Mouse (Mus musculus) kidney, embryonic 16.5 days (tissue): ENCODE data around the gene Atf5. TPM values are rescaled to one million over a fixed set of nuclear protein-coding genes. Genes with fewer than 3 reads are reported as not detected.

Experiments
- ATAC-seq: fragments of 200-750 bp; cut with Nextera tagmentation; 2 replicates; pipeline ENCODE4 v1.8.0; 2017; ENCODE audit warnings: moderate TSS enrichment; ENCODE audit not compliant: low FRiP score, low TSS enrichment
- H3K27ac ChIP-seq: fragments of 300-500 bp; sonication (generic); 2 replicates; pipeline ENCODE4 v1.5.1; 2014; ENCODE audit warnings: low read length
- H3K27me3 ChIP-seq: fragments of 300-500 bp; sonication (generic); 2 replicates; pipeline ENCODE4 v1.6.1; 2014; ENCODE audit warnings: low read length, control low read depth, mixed read lengths; ENCODE audit not compliant: insufficient read depth
- H3K36me3 ChIP-seq: fragments of 300-500 bp; sonication (generic); 2 replicates; pipeline ENCODE4 v1.6.1; 2014; ENCODE audit warnings: low read length, control low read depth, mixed read lengths; ENCODE audit not compliant: insufficient read depth
- H3K4me1 ChIP-seq: fragments of 300-500 bp; sonication (generic); 2 replicates; pipeline ENCODE4 v1.6.1; 2014; ENCODE audit warnings: low read length, control low read depth, mixed read lengths; ENCODE audit not compliant: insufficient read depth
- H3K4me2 ChIP-seq: fragments of 300-500 bp; sonication (generic); replicated peaks from 2 replicates; pipeline ENCODE4 v1.6.1; 2014; ENCODE audit warnings: low read depth, low read length
- H3K4me3 ChIP-seq: fragments of 300-500 bp; sonication (generic); 2 replicates; pipeline ENCODE4 v1.5.1; 2014; ENCODE audit warnings: mild to moderate bottlenecking, low read length
- H3K9ac ChIP-seq: fragments of 300-500 bp; sonication (generic); replicated peaks from 2 replicates; pipeline ENCODE4 v1.6.1; 2014; ENCODE audit warnings: low read length
- H3K9me3 ChIP-seq: fragments of 300-500 bp; sonication (generic); 2 replicates; pipeline ENCODE4 v1.6.1; 2016; ENCODE audit warnings: low read length, control low read depth
- WGBS: fragments of 180-500 bp; shearing (Covaris S2); extraction: QIAGEN DNeasy Blood & Tissue Kit; methylation state at CpG from one replicate; pipeline ENCODE4 v1.1.7; 2014; 5-methylcytosine and 5-hydroxymethylcytosine counted together
- polyA plus RNA-seq: library from polyadenylated mRNA; unstranded; fragments of >200 nt; fragmentation: Nextera tagmentation; extraction: Ambion mirVana; gene quantifications from 2 replicates; pipeline ENCODE4 v1.2.1, GENCODE M21; 2015

Gene Atf5
- polyA plus RNA-seq, 1 experiment from 2014 or later: 3.5 TPM

- Histone ChIP-seq H3K27ac (peak overlapping the region; percentile 97), H3K4me1 (peaks cover 35% of the 10 kb centered on the region), H3K4me3 (peak overlapping the region; percentile 63), H3K36me3 (peaks cover 12% of the 10 kb centered on the region), H3K9ac (peak overlapping the region; percentile 95), H3K4me2 (peak overlapping the region; percentile 62), H3K27me3 (no peaks in the 10 kb centered on the region), H3K9me3 (no peaks in the 10 kb centered on the region)
- ATAC-seq: peak; percentile 0
- WGBS: 20% methylated on average over 14 of the region's 14 CpGs
These were observed 1.4 kb downstream of the Atf5 start for GRCm38 (mm10) chr7:44814952-44815553.

GRCm38 (mm10) chr7:44814423-44814822 is 2.0 kb downstream of the Atf5 start:
- Histone ChIP-seq H3K9me3 (no peaks in the 10 kb centered on the region), H3K36me3 (peaks cover 12% of the 10 kb centered on the region), H3K4me2 (no peak overlapping the region), H3K4me1 (peaks cover 29% of the 10 kb centered on the region), H3K4me3 (no peak overlapping the region; the same call in 1 of the 2 replicates), H3K27me3 (no peaks in the 10 kb centered on the region), H3K27ac (no peak overlapping the region), H3K9ac (no peak overlapping the region)
- WGBS: 91% methylated on average over 4 of the region's 4 CpGs
- ATAC-seq: no peak

DNA sequence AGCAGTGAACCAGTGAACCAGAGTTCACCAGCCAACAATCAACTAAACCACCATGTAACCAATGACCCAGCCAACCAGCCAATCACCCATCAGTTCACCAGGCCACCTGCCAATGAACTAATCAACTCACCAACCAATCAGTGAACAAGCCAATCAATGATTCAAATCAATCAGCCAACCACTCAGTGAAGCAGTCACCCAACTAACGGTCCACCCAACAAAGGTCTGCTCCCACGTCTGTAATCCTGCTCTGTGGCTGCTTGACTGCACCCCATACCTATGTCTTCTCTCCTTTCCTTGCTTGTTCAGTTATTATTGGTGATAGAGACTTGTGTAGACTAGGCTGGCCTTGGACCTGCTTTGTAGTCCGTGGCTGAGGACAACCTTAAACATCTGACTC is 2.5 kb downstream of the Atf5 start:
- Histone ChIP-seq H3K27ac (no peak overlapping the region), H3K4me3 (no peak overlapping the region), H3K4me2 (no peak overlapping the region), H3K4me1 (peaks cover 24% of the 10 kb centered on the region), H3K9me3 (no peaks in the 10 kb centered on the region), H3K9ac (no peak overlapping the region), H3K27me3 (no peaks in the 10 kb centered on the region), H3K36me3 (peaks cover 12% of the 10 kb centered on the region)
- 94% methylated on average over 3 of the region's 3 CpGs for WGBS
- ATAC-seq: no peak

DNA sequence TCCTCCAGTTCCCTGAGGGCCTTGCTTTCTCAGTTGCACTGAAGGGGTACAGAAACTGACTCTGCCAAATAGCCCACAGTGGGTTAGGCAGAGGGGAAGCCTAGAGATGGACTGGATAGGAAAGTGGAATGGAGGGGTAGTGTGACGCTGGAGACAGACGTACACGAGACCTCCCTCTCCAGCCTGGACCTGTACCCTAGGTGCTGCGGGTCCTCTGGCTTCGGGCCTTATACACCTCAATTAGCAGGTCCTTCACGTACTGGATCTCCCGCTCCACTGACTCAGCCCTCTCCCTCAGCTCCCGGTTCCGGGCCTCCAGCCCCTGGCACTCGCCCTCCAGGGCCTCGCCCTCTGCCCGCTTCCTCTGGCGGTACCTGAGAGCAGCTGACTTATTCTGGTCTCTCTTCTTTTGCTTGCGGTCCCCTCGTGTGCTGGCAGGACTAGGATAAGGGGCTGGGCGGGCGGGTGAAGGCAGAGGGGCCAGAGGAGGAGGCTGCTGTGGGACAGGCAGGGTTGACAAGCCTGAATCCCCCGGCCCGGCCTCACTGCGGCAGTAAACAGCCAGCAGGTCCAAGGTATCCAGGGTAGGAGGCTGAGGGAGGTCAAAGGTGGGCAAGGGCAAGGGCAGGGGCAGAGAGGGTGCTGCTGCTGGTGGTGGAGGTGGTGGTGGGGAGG is 3.7 kb downstream of the Atf5 start:
- H3K4me3 ChIP-seq: no peak overlapping the region

DNA sequence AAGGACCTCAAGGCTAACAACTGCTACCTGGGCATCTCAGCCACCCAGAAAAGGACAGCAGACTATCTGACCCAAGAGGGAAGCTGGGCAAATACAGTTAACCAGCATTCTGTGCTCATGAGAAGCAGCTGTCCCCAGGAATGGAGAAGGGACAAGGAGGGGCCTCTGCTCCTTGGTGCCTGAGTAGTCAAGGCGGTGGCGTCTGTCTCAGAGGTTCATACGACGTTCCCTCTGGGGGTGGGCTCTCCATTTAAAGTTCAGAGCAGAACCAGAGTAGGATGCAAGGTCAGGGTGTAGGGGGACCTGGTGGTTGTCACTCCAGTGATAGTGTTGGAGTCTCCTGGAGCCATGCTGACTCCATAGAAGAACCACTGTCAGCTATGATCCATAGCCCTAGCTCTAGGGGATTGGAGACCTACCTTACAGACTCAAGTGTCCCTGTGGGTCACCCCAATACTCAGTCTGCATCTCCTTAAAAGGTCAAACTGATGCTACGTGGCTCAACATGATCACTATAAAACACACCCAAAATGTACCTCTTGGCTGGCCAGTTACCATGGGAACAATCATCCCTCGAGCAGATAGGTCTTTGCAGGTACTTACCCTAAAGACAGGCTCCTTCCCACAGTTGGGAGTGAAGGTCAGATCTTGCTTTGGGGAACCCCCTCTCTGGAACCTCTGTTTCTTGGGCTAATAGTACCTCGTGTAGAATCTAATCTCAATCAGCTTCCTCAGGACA is 5.5 kb downstream of the Atf5 start:
- no peaks in the 10 kb centered on the region for H3K9me3 ChIP-seq
- peaks cover 5% of the 10 kb centered on the region for H3K4me1 ChIP-seq
- H3K36me3 ChIP-seq: peaks cover 12% of the 10 kb centered on the region
- H3K27me3 ChIP-seq: no peaks in the 10 kb centered on the region
- H3K9ac ChIP-seq: no peak overlapping the region
- no peak overlapping the region for H3K4me2 ChIP-seq
- 91% methylated on average over 7 of the region's 7 CpGs for WGBS
- H3K4me3 ChIP-seq: no peak overlapping the region
- no peak for ATAC-seq
- H3K27ac ChIP-seq: no peak overlapping the region

More for the DNA sequence above, 3.7 kb downstream of the Atf5 start:
- Histone ChIP-seq H3K27me3 (no peaks in the 10 kb centered on the region), H3K27ac (no peak overlapping the region), H3K9ac (no peak overlapping the region), H3K4me1 (peaks cover 12% of the 10 kb centered on the region), H3K36me3 (peaks cover 12% of the 10 kb centered on the region), H3K4me2 (no peak overlapping the region), H3K9me3 (no peaks in the 10 kb centered on the region)
- no peak for ATAC-seq
- WGBS: 85% methylated on average over 20 of the region's 20 CpGs

DNA sequence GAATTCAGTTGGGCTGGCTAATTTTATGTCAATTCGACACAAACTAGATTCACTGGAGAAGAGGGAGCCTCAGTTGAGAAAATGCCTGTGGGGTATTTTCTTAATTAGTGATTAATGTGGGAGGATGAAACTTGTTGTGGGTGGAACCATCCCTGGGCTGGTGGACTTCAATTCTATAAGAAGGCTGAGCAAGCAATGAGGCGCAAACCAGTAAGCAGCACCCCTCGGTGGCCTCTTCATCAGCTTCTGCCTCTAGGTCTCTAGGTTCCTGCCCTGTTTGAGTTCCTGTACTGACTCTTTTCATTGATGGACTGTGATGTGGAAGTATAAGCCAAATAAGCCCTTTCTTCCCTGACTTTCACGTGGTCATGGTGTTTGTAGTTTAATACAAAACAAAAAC is 6.1 kb downstream of the Atf5 start:
- Histone ChIP-seq H3K4me1 (peaks cover 5% of the 10 kb centered on the region), H3K4me2 (no peak overlapping the region), H3K27me3 (no peaks in the 10 kb centered on the region), H3K9me3 (no peaks in the 10 kb centered on the region), H3K36me3 (peaks cover 12% of the 10 kb centered on the region), H3K4me3 (no peak overlapping the region), H3K27ac (no peak overlapping the region), H3K9ac (no peak overlapping the region)
- ATAC-seq: no peak
- WGBS: 75% methylated on average over 4 of the region's 4 CpGs

DNA sequence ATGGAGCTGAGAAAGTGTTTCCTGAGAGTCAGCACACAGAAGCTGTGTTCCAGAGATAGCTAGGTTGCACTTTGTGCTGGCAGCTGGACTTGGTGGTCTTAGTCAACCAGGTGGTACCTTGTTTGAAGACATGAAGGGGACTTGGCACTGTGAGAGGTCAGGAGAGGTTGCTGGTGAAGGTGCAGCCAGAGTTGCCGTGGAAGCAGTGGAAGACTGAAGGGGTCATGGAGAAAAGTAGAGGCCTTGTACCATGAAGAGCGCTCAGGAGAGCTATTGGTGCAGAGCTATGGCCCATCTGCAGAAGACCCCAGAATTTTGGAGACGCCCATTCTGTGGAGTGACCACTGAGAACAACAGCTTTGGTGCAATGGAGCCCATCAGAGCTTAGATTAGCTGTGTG is 7.0 kb downstream of the Atf5 start:
- no peak for ATAC-seq
- no peak overlapping the region for H3K27ac ChIP-seq
- WGBS: 86% methylated on average over 3 of the region's 3 CpGs

GRCm38 (mm10) chr7:44808927-44809326 is 7.5 kb downstream of the Atf5 start:
- H3K27ac ChIP-seq: no peak overlapping the region
- no peaks in the 10 kb centered on the region for H3K27me3 ChIP-seq
- H3K4me2 ChIP-seq: no peak overlapping the region
- WGBS: 80% methylated on average over 2 of the region's 2 CpGs
- H3K9ac ChIP-seq: no peak overlapping the region
- no peak overlapping the region for H3K4me3 ChIP-seq
- no peaks in the 10 kb centered on the region for H3K9me3 ChIP-seq
- no peak for ATAC-seq
- H3K4me1 ChIP-seq: no peaks in the 10 kb centered on the region
- H3K36me3 ChIP-seq: peaks cover 8% of the 10 kb centered on the region

More for the DNA sequence above, 7.0 kb downstream of the Atf5 start:
- Histone ChIP-seq H3K36me3 (peaks cover 12% of the 10 kb centered on the region), H3K27me3 (no peaks in the 10 kb centered on the region), H3K4me1 (no peaks in the 10 kb centered on the region), H3K9me3 (no peaks in the 10 kb centered on the region), H3K9ac (no peak overlapping the region), H3K4me3 (no peak overlapping the region), H3K4me2 (no peak overlapping the region)

- Histone ChIP-seq H3K4me2 (no peak overlapping the region), H3K9me3 (peaks cover 6% of the 10 kb centered on the region; the same call in 1 of the 2 replicates), H3K4me1 (no peaks in the 10 kb centered on the region), H3K9ac (no peak overlapping the region), H3K4me3 (no peak overlapping the region), H3K36me3 (no peaks in the 10 kb centered on the region), H3K27ac (no peak overlapping the region), H3K27me3 (no peaks in the 10 kb centered on the region)
- WGBS: 77% methylated on average over 6 of the region's 6 CpGs
- ATAC-seq: no peak
These were observed 23.7 kb downstream of the Atf5 start for GRCm38 (mm10) chr7:44792781-44793180.

- no peak for ATAC-seq
- no peak overlapping the region for H3K27ac ChIP-seq
- no peaks in the 10 kb centered on the region for H3K36me3 ChIP-seq
- H3K4me1 ChIP-seq: no peaks in the 10 kb centered on the region
- no peak overlapping the region for H3K4me3 ChIP-seq
- no peak overlapping the region for H3K4me2 ChIP-seq
- no peak overlapping the region for H3K9ac ChIP-seq
- H3K9me3 ChIP-seq: peaks cover 6% of the 10 kb centered on the region; the same call in 1 of the 2 replicates
- 50% methylated on average over 4 of the region's 4 CpGs for WGBS
- no peaks in the 10 kb centered on the region for H3K27me3 ChIP-seq
These were observed 26.4 kb downstream of the Atf5 start for GRCm38 (mm10) chr7:44790066-44790465.
